Mouse (Mus musculus) layer of hippocampus, adult 6 months (tissue): ENCODE data around the gene Cd300ld. TPM values are rescaled to one million over a fixed set of nuclear protein-coding genes. Genes with fewer than 3 reads are reported as not detected.

Experiments
- long read RNA-seq, 2 experiments: library from polyadenylated mRNA; unstranded; transcript quantifications; one replicate each; pipeline ENCODE4 v2.0.0; 2019 to 2020
- polyA plus RNA-seq: library from polyadenylated mRNA; unstranded; fragments of <200 nt; fragmentation: Nextera tagmentation; gene quantifications from 2 replicates; pipeline ENCODE4 v1.2.3, GENCODE M21; 2021

The Cd300ld gene
- polyA plus RNA-seq = 0.05 TPM in 1 of 2 replicates, not detected in the other
- long read RNA-seq, experiment 1 = 0 reads
- long read RNA-seq, experiment 2 = 0 reads

GRCm38 (mm10) chr11:114989793-114990192, at the start of gene Cd300ld:
Cd300ld (minus strand) TSS chr11:114989922.

DNA sequence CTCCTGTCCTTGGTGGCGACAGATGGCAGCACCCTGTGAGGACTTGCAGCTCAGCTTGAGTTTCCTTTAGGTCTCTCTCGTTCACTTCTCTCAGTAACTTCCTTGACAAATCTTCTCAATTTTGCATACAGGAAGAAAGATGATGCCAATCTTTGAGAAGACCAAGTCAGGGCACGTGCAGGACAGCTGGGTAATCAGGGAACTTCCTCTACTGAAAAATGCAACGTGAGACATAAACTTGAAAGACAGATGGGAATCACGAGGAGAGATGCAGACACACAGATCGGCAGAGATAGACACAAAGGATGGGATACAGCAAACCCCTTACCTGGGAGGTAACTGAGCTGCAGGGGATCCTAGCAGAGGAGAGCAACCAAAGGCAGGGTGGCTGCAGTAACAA, 47.9 kb upstream of the Cd300ld start, which contains the start of gene Cd300ld5:
Gene Cd300ld5 (minus strand): TSS at position 101 of the 400 bp plus-strand sequence.

GRCm38 (mm10) chr11:115026912-115027311, 37.2 kb upstream of the Cd300ld start, which contains the start of gene Cd300ld4:
Cd300ld4 (minus strand) TSS chr11:115027012.

DNA sequence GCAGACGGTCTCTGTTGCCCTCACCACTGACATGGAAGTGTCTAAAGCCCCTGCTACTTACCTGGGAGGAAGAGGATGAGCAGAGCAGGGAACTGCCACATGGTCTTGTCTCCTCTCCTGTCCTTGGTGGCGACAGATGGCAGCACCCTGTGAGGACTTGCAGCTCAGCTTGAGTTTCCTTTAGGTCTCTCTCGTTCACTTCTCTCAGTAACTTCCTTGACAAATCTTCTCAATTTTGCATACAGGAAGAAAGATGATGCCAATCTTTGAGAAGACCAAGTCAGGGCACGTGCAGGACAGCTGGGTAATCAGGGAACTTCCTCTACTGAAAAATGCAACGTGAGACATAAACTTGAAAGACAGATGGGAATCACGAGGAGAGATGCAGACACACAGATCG, 26.4 kb upstream of the Cd300ld start, which contains the start of gene Cd300ld2:
Gene Cd300ld2 (minus strand): TSS at position 101 of the 400 bp plus-strand sequence.

GRCm38 (mm10) chr11:115001474-115002040, 11.8 kb upstream of the Cd300ld start, which contains the start of gene Cd300c2:
Cd300c2 (minus strand) TSS chr11:115001880.

DNA sequence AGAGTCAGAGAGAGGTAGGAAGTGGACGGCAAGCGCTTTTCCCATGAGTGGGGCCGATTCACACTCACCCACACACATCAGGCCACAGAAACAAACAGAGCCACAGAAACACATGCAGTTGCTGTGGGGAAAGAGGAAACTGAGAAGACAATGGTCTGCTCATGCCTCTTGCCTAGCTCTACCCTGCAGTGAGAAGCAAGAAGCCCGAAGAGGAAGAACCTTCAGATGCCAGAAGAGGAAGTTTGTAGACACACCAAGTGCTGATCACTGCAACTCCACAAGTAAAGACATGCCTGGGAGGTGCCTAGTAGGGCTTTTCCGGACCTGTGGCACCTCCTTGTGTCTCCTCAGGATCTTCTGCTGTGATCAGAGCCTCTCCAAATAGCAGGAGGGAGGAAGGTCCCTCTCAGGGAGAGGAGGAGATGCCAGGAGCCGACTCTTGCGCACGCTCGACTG, 20.9 kb downstream of the Cd300ld start, which contains the start of gene Cd300c:
Gene Cd300c (minus strand): TSS at position 406 of the 456 bp plus-strand sequence.

GRCm38 (mm10) chr11:114934144-114934543, 55.6 kb downstream of the Cd300ld start, which contains the start of gene Cd300lb:
Cd300lb (minus strand) TSS chr11:114934386.

Other genes starting within 250 kb of the Cd300ld start
- 0.34 and 0.64 TPM in 2 replicates for gene Kif19a, start 224.5 kb downstream of the Cd300ld start, polyA plus RNA-seq
- gene Btbd17, start 194.0 kb downstream of the Cd300ld start, polyA plus RNA-seq = 97.8 and 99.0 TPM in 2 replicates
- gene Gpr142, start 191.0 kb downstream of the Cd300ld start, polyA plus RNA-seq = not detected in 2 replicates
- gene Gprc5c, start 138.8 kb downstream of the Cd300ld start, polyA plus RNA-seq = 3.1 and 6.1 TPM in 2 replicates
- gene Cd300a, start 99.9 kb downstream of the Cd300ld start, polyA plus RNA-seq = 0.95 and 1.2 TPM in 2 replicates
- 0.05 TPM in 1 of 2 replicates, not detected in the other for gene Cd300lb, start 55.5 kb downstream of the Cd300ld start, polyA plus RNA-seq
- not detected in 2 replicates for gene Cd300c, start 20.8 kb downstream of the Cd300ld start, polyA plus RNA-seq
- 5.0 and 6.7 TPM in 2 replicates for gene Cd300c2, start 12.0 kb upstream of the Cd300ld start, polyA plus RNA-seq
- not detected in 2 replicates for gene Cd300ld2, start 26.3 kb upstream of the Cd300ld start, polyA plus RNA-seq
- 0.82 and 2.2 TPM in 2 replicates for gene Cd300ld4, start 37.1 kb upstream of the Cd300ld start, polyA plus RNA-seq
- gene Cd300ld5, start 47.8 kb upstream of the Cd300ld start, polyA plus RNA-seq = 0.44 and 0.52 TPM in 2 replicates
- 0.87 and 1.1 TPM in 2 replicates for gene Cd300ld3, start 58.5 kb upstream of the Cd300ld start, polyA plus RNA-seq
- 0.06 TPM in 1 of 2 replicates, not detected in the other for gene Cd300e, start 72.3 kb upstream of the Cd300ld start, polyA plus RNA-seq
- gene Rab37, start 101.5 kb upstream of the Cd300ld start, polyA plus RNA-seq = 1.3 and 1.6 TPM in 2 replicates
- 0.11 TPM in 1 of 2 replicates, not detected in the other for gene Cd300lf, start 144.1 kb upstream of the Cd300ld start, polyA plus RNA-seq
- gene Slc9a3r1, start 173.4 kb upstream of the Cd300ld start, polyA plus RNA-seq = 23.9 and 27.7 TPM in 2 replicates
- gene Tmem104, start 197.6 kb upstream of the Cd300ld start, polyA plus RNA-seq = 23.0 and 28.3 TPM in 2 replicates
- 40.7 and 42.7 TPM in 2 replicates for gene Nat9, start 197.9 kb upstream of the Cd300ld start, polyA plus RNA-seq